ENCODE assay signal across 14 mouse cellular contexts in the genomic region with DNA sequence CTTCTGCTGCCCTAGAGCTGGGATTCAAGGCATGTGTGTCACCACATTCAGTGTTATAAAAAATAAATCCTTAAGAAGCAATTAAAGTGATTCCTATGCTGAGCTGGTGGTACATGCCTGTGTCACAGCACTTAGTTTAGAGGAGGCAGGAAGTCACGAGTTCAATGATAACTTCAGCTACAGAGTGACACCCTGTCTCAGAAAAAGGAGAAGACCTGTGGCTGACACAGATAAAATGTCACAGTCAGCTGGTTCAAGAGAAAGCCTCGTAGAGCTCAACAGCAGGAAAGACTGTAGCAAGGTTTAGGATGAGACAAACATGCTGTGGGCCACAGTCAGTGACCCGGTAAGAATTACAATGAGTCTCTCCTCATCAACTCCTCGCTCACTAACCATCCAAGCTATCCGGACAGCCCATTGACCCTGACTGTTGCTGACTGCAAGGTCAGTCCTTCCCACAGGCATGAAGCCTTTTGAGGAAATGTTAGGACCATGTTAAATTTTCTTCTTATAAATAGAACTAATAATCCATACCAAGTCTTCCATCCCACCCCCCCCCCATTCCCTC. TPM values are rescaled to one million over a fixed set of nuclear protein-coding genes. Genes with fewer than 3 reads are reported as not detected.
DNase-seq lines count a peak whose midpoint lies in the region; ATAC-seq and TF ChIP-seq lines count a peak whose summit lies in the region.
"Had no signal": no experiment of that assay in that cellular context is flagged by ENCODE, and none has a peak within 500 bp of the region (broad histone marks: within the 10 kb centered on the region; RNA-seq: fewer than 3 reads in every experiment).

No protein-coding gene starts in this region.

- TF ChIP-seq CTCF in lung, postnatal 0 days (IDR thresholded peaks at IDR 0.05) = no peak

- no peak overlapping the region for H3K27ac ChIP-seq in lung, postnatal 0 days (ENCODE audit: low read length)
- no peak overlapping the region for H3K27ac ChIP-seq in hindbrain, embryonic 16.5 days (ENCODE audit: low read depth, low read length)
- H3K27ac ChIP-seq: forebrain, embryonic 10.5 days had no signal

- WGBS in lung, postnatal 0 days = 66% methylated on average over 5 of the region's 5 CpGs
- WGBS in hindbrain, embryonic 16.5 days = 46% methylated on average over 5 of the region's 5 CpGs

- ATAC-seq in lung, postnatal 0 days = no peak
- ATAC-seq in erythroblast, adult 5-6 weeks (replicated peaks; ENCODE audit: low FRiP score, poor library complexity, severe bottlenecking) = peak; percentile 83
- ATAC-seq in megakaryocyte progenitor cell, adult 5-6 weeks (replicated peaks; ENCODE audit: poor library complexity) = peak; percentile 73
- ATAC-seq in hindbrain, embryonic 16.5 days = no peak

- no peaks in the 10 kb centered on the region for H3K9me3 ChIP-seq in lung, postnatal 0 days (ENCODE audit: low read length)
- H3K9me3 ChIP-seq in hindbrain, embryonic 16.5 days (ENCODE audit: control insufficient read depth, low read length) = no peaks in the 10 kb centered on the region
- H3K9me3 ChIP-seq: forebrain, embryonic 10.5 days had no signal

- no peaks in the 10 kb centered on the region for H3K36me3 ChIP-seq in lung, postnatal 0 days (ENCODE audit: insufficient read depth, low read length)
- no peaks in the 10 kb centered on the region for H3K36me3 ChIP-seq in hindbrain, embryonic 16.5 days (ENCODE audit: control insufficient read depth, insufficient read depth, low read length)
- H3K36me3 ChIP-seq: forebrain, embryonic 10.5 days had no signal

- peak; percentile 11 for DNase-seq in lung, postnatal 0 days (ENCODE audit: low spot score)
- no peak for DNase-seq in lung, postnatal 25 days (ENCODE audit: low spot score)
- peak; percentile 19 for DNase-seq in T-cell, adult 2 months (ENCODE audit: low spot score)
- DNase-seq in layer of hippocampus, adult 9-10 months (ENCODE audit: low spot score) = no peak
- DNase-seq: cerebellum, adult 9-11 months; heart, postnatal 10 days; layer of hippocampus, adult 9-11 months; lung, embryonic 14.5 days; right cerebral cortex, postnatal 14 days; thymus, postnatal 25 days had no signal

- no peak for TF ChIP-seq EP300 in lung, postnatal 0 days (IDR thresholded peaks at IDR 0.05)

- H3K4me2 ChIP-seq in lung, postnatal 0 days (replicated peaks; ENCODE audit: low read depth, low read length) = no peak overlapping the region
- H3K4me2 ChIP-seq in hindbrain, embryonic 16.5 days (ENCODE audit: low read length) = no peak overlapping the region
- H3K4me2 ChIP-seq: lung, embryonic 14.5 days had no signal

- no peak overlapping the region for H3K4me3 ChIP-seq in lung, postnatal 0 days (ENCODE audit: low read depth, low read length)
- H3K4me3 ChIP-seq in hindbrain, embryonic 16.5 days (ENCODE audit: low read length) = no peak overlapping the region
- H3K4me3 ChIP-seq: forebrain, embryonic 10.5 days had no signal

- H3K9ac ChIP-seq in lung, postnatal 0 days (replicated peaks; ENCODE audit: low read depth) = no peak overlapping the region
- no peak overlapping the region for H3K9ac ChIP-seq in hindbrain, embryonic 16.5 days (ENCODE audit: low read depth, low read length)
- H3K9ac ChIP-seq: lung, embryonic 14.5 days had no signal

- no peaks in the 10 kb centered on the region for H3K27me3 ChIP-seq in lung, postnatal 0 days (replicated peaks; ENCODE audit: insufficient read depth, low read length)
- H3K27me3 ChIP-seq in hindbrain, embryonic 16.5 days (replicated peaks; ENCODE audit: control insufficient read depth, insufficient read depth, low read length) = no peaks in the 10 kb centered on the region

- H3K4me1 ChIP-seq in lung, postnatal 0 days (ENCODE audit: insufficient read depth, low read depth, low read length) = no peaks in the 10 kb centered on the region
- H3K4me1 ChIP-seq in hindbrain, embryonic 16.5 days (ENCODE audit: control insufficient read depth, insufficient read depth, low read depth, low read length) = no peaks in the 10 kb centered on the region

RNA-seq across cellular contexts. Expression of a gene that starts 15.2 kb away (rescaled TPM):
- polyA plus RNA-seq in lung, postnatal 0 days (2015; fragmentation: Nextera tagmentation; extraction: Ambion mirVana) = 5.0 and 7.4 TPM in 2 replicates
- total RNA-seq in erythroblast, adult 5-6 weeks (2015; ENCODE audit: low replicate concordance) = 0.63 and 1.7 TPM in 2 replicates
- 1.1 and 1.8 TPM in 2 replicates for total RNA-seq in erythroblast, adult 5-6 weeks (2017; ENCODE audit: low replicate concordance)
- 10.1 TPM in 2 replicates for total RNA-seq in megakaryocyte progenitor cell, adult 5-6 weeks (2015)
- total RNA-seq in megakaryocyte progenitor cell, adult 5-6 weeks (2017) = 4.6 and 4.9 TPM in 2 replicates
- polyA plus RNA-seq in hindbrain, embryonic 16.5 days (2015; fragmentation: Nextera tagmentation; extraction: Ambion mirVana) = 10.1 and 11.1 TPM in 2 replicates

RNA-seq across cellular contexts. Expression of a gene that starts 15.3 kb away (rescaled TPM):
- polyA plus RNA-seq in lung, postnatal 0 days (2015; fragmentation: Nextera tagmentation; extraction: Ambion mirVana) = 215 and 248 TPM in 2 replicates
- 49.9 and 65.9 TPM in 2 replicates for total RNA-seq in erythroblast, adult 5-6 weeks (2015; ENCODE audit: low replicate concordance)
- total RNA-seq in erythroblast, adult 5-6 weeks (2017; ENCODE audit: low replicate concordance) = 59.0 and 70.4 TPM in 2 replicates
- 159 and 171 TPM in 2 replicates for total RNA-seq in megakaryocyte progenitor cell, adult 5-6 weeks (2015)
- total RNA-seq in megakaryocyte progenitor cell, adult 5-6 weeks (2017) = 183 and 192 TPM in 2 replicates
- polyA plus RNA-seq in hindbrain, embryonic 16.5 days (2015; fragmentation: Nextera tagmentation; extraction: Ambion mirVana) = 59.1 and 60.9 TPM in 2 replicates

RNA-seq across cellular contexts. Expression of a gene that starts 23.6 kb away (rescaled TPM):
- 21.1 and 25.1 TPM in 2 replicates for polyA plus RNA-seq in lung, postnatal 0 days (2015; fragmentation: Nextera tagmentation; extraction: Ambion mirVana)
- total RNA-seq in erythroblast, adult 5-6 weeks (2015; ENCODE audit: low replicate concordance) = 10.2 and 10.9 TPM in 2 replicates
- total RNA-seq in erythroblast, adult 5-6 weeks (2017; ENCODE audit: low replicate concordance) = 9.3 and 11.7 TPM in 2 replicates
- total RNA-seq in megakaryocyte progenitor cell, adult 5-6 weeks (2015) = 34.2 and 38.6 TPM in 2 replicates
- 23.2 and 30.4 TPM in 2 replicates for total RNA-seq in megakaryocyte progenitor cell, adult 5-6 weeks (2017)
- 16.3 and 18.7 TPM in 2 replicates for polyA plus RNA-seq in hindbrain, embryonic 16.5 days (2015; fragmentation: Nextera tagmentation; extraction: Ambion mirVana)

Comparison
In these comparisons a context has a peak if more than half of its experiments do, and no peak if none do; other contexts are left out.
1. DNase-seq: peak in lung, postnatal 0 days (single experiment) and T-cell, adult 2 months (single experiment); none in lung, postnatal 25 days (single experiment) and layer of hippocampus, adult 9-10 months (single experiment).
2. ATAC-seq: peak in erythroblast, adult 5-6 weeks (single experiment) and megakaryocyte progenitor cell, adult 5-6 weeks (single experiment); none in lung, postnatal 0 days (single experiment) and hindbrain, embryonic 16.5 days (single experiment).